Mouse (Mus musculus): ENCODE data around the gene 4931406C07Rik.
"Not testable (repeated sequence)": the region's sequence is repeated elsewhere in the genome, so short reads cannot be mapped to it uniquely, and the experiment has no call there.

The 4931406C07Rik gene

DNA sequence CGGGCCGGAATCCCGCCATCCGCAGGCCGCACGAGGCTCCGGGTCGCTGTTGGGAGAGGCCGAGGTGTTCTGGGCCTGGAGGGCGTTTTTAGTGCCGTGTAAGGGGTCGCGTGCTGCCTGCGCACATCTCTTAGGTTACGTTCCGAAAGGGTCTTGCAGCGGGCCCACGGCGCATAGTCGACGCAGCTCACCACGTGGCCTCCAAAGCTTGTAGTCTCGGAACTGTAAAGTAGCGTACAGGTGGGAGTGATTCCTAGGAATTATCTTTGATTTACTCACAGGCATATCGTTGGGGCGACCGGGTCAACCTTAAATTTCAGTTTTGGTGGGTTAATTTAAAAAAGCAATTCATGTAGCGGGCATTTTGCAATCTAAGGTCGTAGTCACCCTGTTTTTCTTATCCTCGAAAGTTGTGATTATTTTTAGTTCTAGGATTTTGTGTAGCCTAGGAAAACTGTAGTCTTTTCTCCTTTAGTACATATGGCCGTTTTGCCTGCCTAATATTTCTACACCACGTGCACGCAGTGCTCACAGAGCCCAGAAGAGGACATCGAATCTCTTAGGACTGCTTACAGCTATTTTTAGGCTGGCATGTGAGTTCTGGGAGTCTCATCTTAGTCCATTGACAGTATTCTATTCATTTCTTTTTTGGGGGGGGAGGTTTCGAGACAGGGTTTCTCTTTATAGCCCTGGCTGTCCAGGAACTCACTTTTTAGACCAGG is at the start of gene 4931406C07Rik:
Gene 4931406C07Rik, minus strand, starts transcription at position 51 of the 722 bp plus-strand sequence.
- DNase-seq (ENCODE audit: low spot score): no peak

DNA sequence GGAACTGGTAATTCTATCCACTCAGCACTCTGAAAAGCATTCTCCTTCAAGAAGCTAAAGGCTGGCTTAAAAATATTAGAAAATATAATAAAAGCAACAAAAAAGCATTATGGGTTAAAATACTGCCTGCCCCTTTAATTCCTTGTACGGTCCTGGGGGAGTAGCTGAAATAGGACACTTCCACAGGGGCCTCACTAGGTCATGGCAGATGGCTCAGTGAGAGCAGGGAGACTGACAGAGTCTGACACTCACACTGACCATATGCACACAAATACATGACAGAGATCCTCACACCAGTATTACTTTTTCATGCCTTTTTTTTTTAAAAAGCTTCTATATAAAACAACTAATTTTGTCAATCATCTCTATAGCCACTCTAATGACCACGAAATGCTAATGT is 43.7 kb upstream of the 4931406C07Rik start:
- DNase-seq (ENCODE audit: low spot score): no peak

DNA sequence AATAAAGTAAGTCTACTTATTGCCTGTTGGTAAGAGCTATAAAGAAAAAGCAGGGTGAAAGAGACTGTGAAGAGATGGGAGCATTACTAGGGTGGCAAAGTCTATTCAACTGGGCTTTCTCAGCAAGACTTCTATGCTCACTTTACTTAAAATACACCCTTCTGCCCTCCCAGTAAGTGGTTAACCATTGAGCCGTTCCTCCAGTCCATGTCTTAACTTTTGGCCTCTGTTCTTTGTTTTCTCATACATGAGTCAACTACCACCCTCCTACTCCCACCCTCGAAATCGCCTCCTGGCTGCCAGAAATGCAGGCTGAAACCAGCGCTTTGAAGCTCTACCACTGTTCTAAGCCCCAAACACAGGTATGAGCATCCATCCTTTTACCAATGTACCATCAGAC is 31.5 kb upstream of the 4931406C07Rik start:
- DNase-seq (ENCODE audit: low spot score): no peak

GRCm38 (mm10) chr9:15318170-15318742 is 12.0 kb upstream of the 4931406C07Rik start:
- no peak for DNase-seq (ENCODE audit: low spot score)

GRCm38 (mm10) chr9:15317223-15318169 is 11.2 kb upstream of the 4931406C07Rik start:
- DNase-seq (ENCODE audit: low spot score): no peak

DNA sequence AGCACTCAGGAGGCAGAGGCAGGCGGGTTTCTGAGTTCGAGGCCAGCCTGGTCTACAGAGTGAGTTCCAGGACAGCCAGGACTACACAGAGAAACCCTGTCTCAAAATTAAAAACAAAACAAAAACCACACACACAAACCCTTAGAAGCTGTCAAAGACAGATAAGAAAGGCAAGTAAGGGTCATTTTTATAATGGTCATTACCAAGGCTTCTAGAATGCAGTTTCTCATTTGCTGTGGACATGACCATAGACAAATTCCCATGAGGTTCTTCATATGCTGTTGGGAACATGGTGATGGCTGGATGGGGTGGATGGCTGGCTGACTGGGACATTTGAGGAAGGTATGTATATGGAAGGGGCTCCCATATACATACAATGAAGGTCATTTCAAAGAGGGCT is 10.0 kb upstream of the 4931406C07Rik start:
- not testable (repeated sequence) for DNase-seq (ENCODE audit: low spot score)

GRCm38 (mm10) chr9:15314619-15315018 is 8.4 kb upstream of the 4931406C07Rik start:
- DNase-seq (ENCODE audit: low spot score): no peak

GRCm38 (mm10) chr9:15313633-15314032 is 7.4 kb upstream of the 4931406C07Rik start:
- no peak for DNase-seq (ENCODE audit: low spot score)

- DNase-seq (ENCODE audit: low spot score): no peak
Measured at GRCm38 (mm10) chr9:15312054-15312735, 5.9 kb upstream of the 4931406C07Rik start.

GRCm38 (mm10) chr9:15310179-15310578 is 3.9 kb upstream of the 4931406C07Rik start:
- DNase-seq (ENCODE audit: low spot score): no peak

GRCm38 (mm10) chr9:15309425-15309824 is 3.2 kb upstream of the 4931406C07Rik start:
- DNase-seq (ENCODE audit: low spot score): no peak

DNA sequence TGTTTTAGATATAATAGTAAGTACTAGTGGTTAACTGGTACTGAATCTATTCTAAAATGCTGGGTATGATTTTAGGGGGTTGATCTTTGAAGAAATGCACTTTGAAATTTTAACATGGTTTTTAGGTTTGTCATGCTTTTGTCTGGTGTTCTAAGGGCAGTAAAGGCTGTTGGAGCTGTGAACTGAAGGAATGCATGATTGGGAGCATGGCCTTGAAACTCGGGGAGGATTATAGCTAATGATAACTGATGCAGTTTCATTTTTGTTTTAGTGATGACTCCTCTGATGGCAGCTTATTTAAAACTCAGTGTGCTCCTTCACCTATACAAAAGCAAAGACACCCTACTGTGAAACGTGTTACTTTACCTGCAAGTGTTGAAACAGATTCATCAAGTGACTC is 2.0 kb upstream of the 4931406C07Rik start:
- DNase-seq (ENCODE audit: low spot score): no peak

GRCm38 (mm10) chr9:15307257-15307656 is 1.0 kb upstream of the 4931406C07Rik start:
- DNase-seq (ENCODE audit: low spot score): no peak

GRCm38 (mm10) chr9:15305503-15306397 is 498 bp downstream of the 4931406C07Rik start, which contains the start of gene Taf1d:
Gene Taf1d, plus strand, starts transcription at chr9:15306214.
- DNase-seq (ENCODE audit: low spot score): peak; percentile 99

- no peak for DNase-seq (ENCODE audit: low spot score)
Measured at GRCm38 (mm10) chr9:15302881-15303280, 3.4 kb downstream of the 4931406C07Rik start.

DNA sequence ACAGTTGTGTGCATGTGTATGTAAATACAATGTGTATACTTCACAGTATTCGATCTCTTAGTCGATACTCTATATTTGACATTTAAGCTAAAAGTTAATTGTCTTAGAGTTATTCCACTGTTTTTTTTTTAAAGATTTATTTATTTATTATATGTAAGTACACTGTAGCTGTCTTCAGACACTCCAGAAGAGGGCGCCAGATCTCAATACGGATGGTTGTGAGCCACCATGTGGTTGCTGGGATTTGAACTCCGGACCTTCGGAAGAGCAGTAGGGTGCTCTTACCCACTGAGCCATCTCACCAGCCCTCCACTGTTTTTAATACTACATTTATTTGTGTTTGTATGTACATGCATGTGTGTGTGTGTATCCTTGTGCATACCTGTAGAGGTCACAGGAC is 4.2 kb downstream of the 4931406C07Rik start:
- DNase-seq (ENCODE audit: low spot score): not testable (repeated sequence)

GRCm38 (mm10) chr9:15301399-15301798 is 4.8 kb downstream of the 4931406C07Rik start:
- peak; percentile 17 for DNase-seq (ENCODE audit: low spot score)

GRCm38 (mm10) chr9:15300056-15300455 is 6.2 kb downstream of the 4931406C07Rik start:
- no peak for DNase-seq (ENCODE audit: low spot score)

GRCm38 (mm10) chr9:15298451-15298850 is 7.8 kb downstream of the 4931406C07Rik start:
- DNase-seq (ENCODE audit: low spot score): no peak

- no peak for DNase-seq (ENCODE audit: low spot score)
Measured at GRCm38 (mm10) chr9:15297112-15297511, 9.1 kb downstream of the 4931406C07Rik start.

- DNase-seq (ENCODE audit: low spot score): no peak
Measured at GRCm38 (mm10) chr9:15289251-15289650, 17.0 kb downstream of the 4931406C07Rik start.

Measured in urinary bladder, postnatal 14 days (tissue).